Mouse (Mus musculus) splenic B cell, adult 2 months (primary cell): ENCODE results near the gene Tctex1d4.

Experiments used
- DNase-seq: peaks from one replicate; pipeline ENCODE4 v3.0.0-alpha.2; 2011; ENCODE audit warnings: low read depth, low spot score
- H3K27me3 ChIP-seq: 2 replicates; pipeline ENCODE4 v1.6.1; 2012; ENCODE audit warnings: mild to moderate bottlenecking, low read length, moderate library complexity, mixed read lengths; ENCODE audit not compliant: control insufficient read depth, poor library complexity, insufficient read depth, severe bottlenecking
- H3K36me3 ChIP-seq: 2 replicates; pipeline ENCODE4 v1.6.1; 2012; ENCODE audit warnings: mild to moderate bottlenecking, low read length, moderate library complexity, mixed read lengths; ENCODE audit not compliant: control insufficient read depth, poor library complexity, insufficient read depth, severe bottlenecking

Tctex1d4 gene

DNA sequence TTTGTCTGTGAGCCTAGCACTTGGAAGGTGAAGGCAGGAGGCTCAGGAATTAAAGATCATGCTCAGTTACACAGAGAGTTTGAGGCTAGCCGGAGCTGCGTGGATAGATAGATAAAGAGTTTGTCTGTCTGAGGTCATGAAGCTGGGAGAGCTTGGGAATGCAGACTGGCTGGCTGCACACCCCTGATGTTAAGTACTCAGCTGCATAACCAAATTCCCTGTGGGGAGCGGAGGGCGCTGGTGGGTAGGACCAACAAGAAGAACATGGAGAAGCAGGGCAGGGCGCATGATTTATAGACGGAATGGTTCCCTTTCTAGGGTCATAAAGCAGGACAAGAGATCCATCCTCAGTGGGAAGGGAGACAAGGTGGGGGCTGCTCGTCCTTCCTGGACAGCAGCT lies 16.4 kb downstream of the Tctex1d4 start:
- no peak for DNase-seq
- Histone ChIP-seq H3K27me3 (no peaks in the 10 kb centered on the region), H3K36me3 (no peaks in the 10 kb centered on the region)

DNA sequence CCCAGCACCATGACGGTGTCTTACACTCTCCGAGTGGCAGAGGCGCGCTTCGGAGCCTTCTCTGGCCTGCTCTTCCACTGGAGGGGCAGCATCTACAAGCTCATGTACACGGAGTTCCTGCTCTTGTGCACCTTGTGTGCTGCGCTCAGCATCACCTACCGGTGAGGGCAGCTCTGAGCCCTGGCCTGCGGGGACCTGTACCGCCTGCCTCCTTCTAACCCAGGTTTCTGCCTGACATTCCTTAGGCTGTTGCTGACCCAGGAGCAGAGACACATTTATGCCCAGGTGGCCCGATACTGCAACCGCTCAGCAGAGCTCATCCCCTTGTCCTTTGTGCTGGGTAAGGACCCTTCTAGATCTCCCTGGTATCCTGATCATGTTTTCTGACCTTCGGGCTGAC lies 18.7 kb downstream of the Tctex1d4 start:
- no peak for DNase-seq
- Histone ChIP-seq H3K27me3 (no peaks in the 10 kb centered on the region), H3K36me3 (no peaks in the 10 kb centered on the region)

GRCm38 (mm10) chr4:117146176-117146575 lies 19.6 kb downstream of the Tctex1d4 start:
- peaks cover 2% of the 10 kb centered on the region; the same call in 1 of the 2 replicates for H3K36me3 ChIP-seq
- peak; percentile 95 for DNase-seq

GRCm38 (mm10) chr4:117148047-117148713 lies 21.6 kb downstream of the Tctex1d4 start:
- DNase-seq = no peak
- H3K36me3 ChIP-seq = peaks cover 12% of the 10 kb centered on the region

More at GRCm38 (mm10) chr4:117146176-117146575, 19.6 kb downstream of the Tctex1d4 start:
- no peaks in the 10 kb centered on the region for H3K27me3 ChIP-seq

GRCm38 (mm10) chr4:117148815-117149214 lies 22.2 kb downstream of the Tctex1d4 start:
- no peak for DNase-seq
- H3K36me3 ChIP-seq = peaks cover 17% of the 10 kb centered on the region

More at GRCm38 (mm10) chr4:117148047-117148713, 21.6 kb downstream of the Tctex1d4 start:
- H3K27me3 ChIP-seq = no peaks in the 10 kb centered on the region

DNA sequence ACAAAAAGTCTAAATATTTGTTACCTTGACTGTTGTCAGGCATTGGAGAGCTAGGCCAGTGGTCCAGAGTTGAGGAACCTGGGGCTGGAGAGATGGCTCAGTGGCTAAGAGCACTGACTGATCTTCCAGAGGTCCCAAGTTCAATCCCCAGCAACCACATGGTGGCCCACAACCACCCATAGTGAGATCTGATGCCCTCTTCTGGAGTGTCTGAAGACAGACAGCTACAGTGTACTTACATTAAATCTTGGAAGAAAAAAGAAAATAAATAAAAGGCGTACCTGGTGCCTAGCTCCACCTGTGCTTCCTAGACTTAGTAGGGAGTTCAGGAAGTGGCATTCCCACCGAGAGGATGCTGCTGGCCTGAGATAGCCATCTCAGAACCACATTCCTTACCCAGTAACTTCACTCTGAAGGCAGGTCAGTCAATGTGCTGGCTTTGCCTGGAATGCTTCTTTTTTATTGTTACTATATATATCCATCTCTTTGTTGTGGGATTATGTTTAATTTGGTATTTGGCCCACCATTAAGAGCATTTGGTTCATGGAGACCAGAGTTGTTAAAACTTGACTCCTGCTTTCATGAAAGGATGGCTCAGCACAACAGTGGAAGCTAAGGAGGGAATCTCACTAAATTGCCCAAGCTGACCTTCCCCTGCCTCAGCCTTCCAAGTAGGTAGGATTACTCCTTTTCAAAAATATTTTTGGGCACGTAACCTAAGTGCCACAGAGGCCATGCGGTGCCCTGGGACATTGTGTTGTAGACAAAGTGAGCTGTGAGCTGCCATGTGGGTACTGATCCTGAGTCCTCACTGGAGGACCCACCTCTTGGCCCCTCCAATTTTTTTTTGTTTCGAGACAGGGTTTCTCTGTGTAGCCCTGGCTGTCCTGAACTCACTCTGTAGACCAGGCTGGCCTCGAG lies 23.0 kb downstream of the Tctex1d4 start:
- Histone ChIP-seq H3K27me3 (no peaks in the 10 kb centered on the region), H3K36me3 (peaks cover 18% of the 10 kb centered on the region)
- no peak for DNase-seq

More at GRCm38 (mm10) chr4:117148815-117149214, 22.2 kb downstream of the Tctex1d4 start:
- no peaks in the 10 kb centered on the region for H3K27me3 ChIP-seq

GRCm38 (mm10) chr4:117150212-117150733 lies 23.7 kb downstream of the Tctex1d4 start:
- no peaks in the 10 kb centered on the region for H3K27me3 ChIP-seq
- H3K36me3 ChIP-seq = peaks cover 18% of the 10 kb centered on the region
- DNase-seq = no peak

DNA sequence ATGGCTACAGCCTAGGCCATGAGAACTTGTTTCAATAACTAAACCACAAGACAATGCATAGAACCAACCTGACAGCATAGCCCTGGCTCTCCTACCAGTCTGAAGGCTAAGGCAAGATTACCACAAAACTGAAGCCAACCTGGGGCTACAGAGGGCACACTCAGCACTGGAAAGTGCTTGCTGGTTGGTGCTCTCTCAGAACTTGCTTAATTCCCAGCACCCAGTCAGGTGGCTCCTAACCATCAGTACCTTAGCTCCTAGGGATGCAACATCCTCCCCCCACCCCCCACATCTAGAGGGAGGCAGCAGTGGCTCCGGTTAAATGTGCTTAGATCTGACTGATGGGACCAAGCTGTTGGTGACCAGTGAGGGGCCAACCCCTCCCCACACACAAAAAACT lies 24.8 kb downstream of the Tctex1d4 start:
- DNase-seq = no peak
- Histone ChIP-seq H3K36me3 (peaks cover 18% of the 10 kb centered on the region), H3K27me3 (no peaks in the 10 kb centered on the region)

GRCm38 (mm10) chr4:117152714-117153113 lies 26.1 kb downstream of the Tctex1d4 start:
- no peak for DNase-seq
- Histone ChIP-seq H3K27me3 (no peaks in the 10 kb centered on the region), H3K36me3 (peaks cover 18% of the 10 kb centered on the region)

GRCm38 (mm10) chr4:117155020-117155791 lies 28.6 kb downstream of the Tctex1d4 start:
- Histone ChIP-seq H3K36me3 (peaks cover 18% of the 10 kb centered on the region), H3K27me3 (no peaks in the 10 kb centered on the region)
- DNase-seq = no peak

DNA sequence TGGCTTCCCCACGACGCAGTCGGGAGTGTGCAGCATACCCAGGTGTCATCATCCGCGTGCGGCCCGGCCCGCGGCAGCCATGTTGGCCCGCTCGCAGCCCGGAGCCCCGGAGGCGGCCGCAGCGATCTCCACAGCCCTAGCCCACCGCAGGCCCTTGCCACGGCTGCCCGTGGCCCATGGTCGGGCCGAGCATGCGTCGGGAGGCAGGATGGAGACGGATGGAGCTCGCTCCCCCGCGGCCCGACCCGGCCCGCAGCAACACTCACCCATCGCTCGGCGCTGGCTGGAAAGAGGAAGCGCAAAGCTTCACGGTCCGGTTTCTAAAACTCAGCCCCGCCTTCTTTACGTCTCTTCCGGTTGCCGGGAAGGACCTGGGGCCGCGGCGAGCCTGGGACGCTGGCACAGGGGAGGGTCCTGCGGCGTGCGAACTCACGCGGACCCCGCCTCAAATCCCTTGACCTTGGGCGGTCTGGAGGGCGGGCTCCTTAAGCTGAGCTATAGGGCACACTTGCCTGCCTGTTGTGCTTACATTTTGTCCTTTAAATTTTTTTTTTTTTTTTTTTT lies 29.3 kb downstream of the Tctex1d4 start, which contains the start of gene Rps8:
Gene Rps8, minus strand, starts transcription at position 452 of the 564 bp plus-strand sequence.
- Histone ChIP-seq H3K27me3 (no peaks in the 10 kb centered on the region), H3K36me3 (peaks cover 17% of the 10 kb centered on the region)
- peak; percentile 87 for DNase-seq

DNA sequence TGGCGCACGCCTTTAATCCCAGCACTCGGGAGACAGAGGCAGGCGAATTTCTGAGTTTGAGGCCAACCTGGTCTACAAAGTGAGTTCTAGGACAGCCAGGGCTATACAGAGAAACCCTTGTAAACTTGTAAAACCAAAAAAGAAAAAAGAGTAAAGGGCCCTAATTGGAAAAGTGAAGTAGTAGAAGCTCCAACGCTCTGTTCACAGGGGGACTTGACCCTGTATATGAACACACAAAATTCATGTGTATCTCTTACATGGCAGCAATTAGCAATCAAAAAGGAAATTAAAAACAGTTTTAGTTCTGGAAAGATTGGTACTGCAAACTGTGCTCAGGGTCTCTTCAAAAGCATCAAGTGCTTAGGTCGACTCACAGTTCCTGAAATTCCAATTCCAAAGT lies 29.8 kb downstream of the Tctex1d4 start:
- Histone ChIP-seq H3K27me3 (no peaks in the 10 kb centered on the region), H3K36me3 (peaks cover 16% of the 10 kb centered on the region)
- no peak for DNase-seq

GRCm38 (mm10) chr4:117159666-117160065 lies 33.1 kb downstream of the Tctex1d4 start:
- no peak for DNase-seq
- Histone ChIP-seq H3K27me3 (no peaks in the 10 kb centered on the region), H3K36me3 (no peaks in the 10 kb centered on the region)

- H3K27me3 ChIP-seq = no peaks in the 10 kb centered on the region
- DNase-seq = no peak
Measured at GRCm38 (mm10) chr4:117161183-117161582, 34.6 kb downstream of the Tctex1d4 start.

More at GRCm38 (mm10) chr4:117161183-117161582, 34.6 kb downstream of the Tctex1d4 start:
- H3K36me3 ChIP-seq = no peaks in the 10 kb centered on the region
